Mouse (Mus musculus): ENCODE results near the gene Myo1b. TPM values are rescaled to one million over a fixed set of nuclear protein-coding genes. Genes with fewer than 3 reads are reported as not detected.

The Myo1b gene
- polyA plus RNA-seq, 1 experiment from 2014 or later: 68.3 TPM

GRCm38 (mm10) chr1:51856946-51857345, 58.9 kb downstream of the Myo1b start:
- Histone ChIP-seq H3K4me2 (replicated peaks; ENCODE audit: low read depth, low read length) (no peak overlapping the region), H3K9ac (replicated peaks; ENCODE audit: low read length) (no peak overlapping the region), H3K4me1 (ENCODE audit: insufficient read depth, low read length) (peaks cover 18% of the 10 kb centered on the region), H3K4me3 (ENCODE audit: low read length) (no peak overlapping the region), H3K27me3 (ENCODE audit: insufficient read depth, low read length) (no peaks in the 10 kb centered on the region), H3K9me3 (ENCODE audit: low read length) (no peaks in the 10 kb centered on the region), H3K27ac (ENCODE audit: low read length) (no peak overlapping the region), H3K36me3 (ENCODE audit: insufficient read depth, low read length) (peaks cover 6% of the 10 kb centered on the region; the same call in 1 of the 2 replicates)
- ATAC-seq (ENCODE audit: low FRiP score, low TSS enrichment): no peak
- WGBS: 81% methylated on average over 4 of the region's 4 CpGs

DNA sequence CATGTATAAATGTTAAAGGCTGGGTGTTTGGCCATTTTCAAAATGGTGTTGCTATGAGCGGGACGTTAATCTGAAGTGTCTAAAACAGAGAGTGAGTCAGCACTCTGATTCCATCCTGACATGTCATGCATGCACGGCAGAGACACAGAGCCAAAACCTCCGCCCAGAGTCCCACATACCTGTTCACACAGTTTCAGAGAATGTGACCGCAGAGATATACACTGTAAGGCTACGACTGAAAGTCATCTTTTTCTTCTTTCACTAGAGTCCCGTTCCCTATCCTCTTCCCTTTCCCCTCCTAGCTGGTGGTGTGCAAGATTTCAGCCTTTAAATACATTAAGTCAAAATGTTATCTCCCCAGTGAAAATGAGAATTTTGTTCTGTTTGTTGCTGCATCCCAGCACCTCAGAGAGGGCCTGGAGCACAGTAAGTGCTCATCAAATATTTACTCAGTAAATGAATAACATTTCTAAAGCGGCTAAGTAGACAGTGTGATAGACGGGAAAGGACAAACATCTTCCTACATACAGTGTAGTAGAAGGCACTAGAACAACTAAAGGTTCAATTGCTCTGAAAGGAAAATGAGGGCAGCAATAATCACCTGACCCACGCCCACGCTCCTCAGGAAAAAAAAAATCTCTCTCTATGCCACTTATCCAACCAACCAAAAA, 59.5 kb downstream of the Myo1b start:
- ATAC-seq (ENCODE audit: low FRiP score, low TSS enrichment): no peak
- H3K9me3 ChIP-seq (ENCODE audit: low read length): no peaks in the 10 kb centered on the region
- peaks cover 6% of the 10 kb centered on the region; the same call in 1 of the 2 replicates for H3K36me3 ChIP-seq (ENCODE audit: insufficient read depth, low read length)
- 74% methylated on average over 11 of the region's 11 CpGs for WGBS
- H3K4me2 ChIP-seq (replicated peaks; ENCODE audit: low read depth, low read length): no peak overlapping the region
- H3K4me3 ChIP-seq (ENCODE audit: low read length): no peak overlapping the region
- peaks cover 18% of the 10 kb centered on the region for H3K4me1 ChIP-seq (ENCODE audit: insufficient read depth, low read length)
- no peak overlapping the region for H3K9ac ChIP-seq (replicated peaks; ENCODE audit: low read length)
- 0 out of 2 replicates have a peak overlapping the region, but pooled peaks have one; percentile 25 for H3K27ac ChIP-seq (ENCODE audit: low read length)
- H3K27me3 ChIP-seq (ENCODE audit: insufficient read depth, low read length): no peaks in the 10 kb centered on the region

GRCm38 (mm10) chr1:51855541-51856244, 60.2 kb downstream of the Myo1b start:
- H3K9me3 ChIP-seq (ENCODE audit: low read length): no peaks in the 10 kb centered on the region
- 47% methylated on average over 10 of the region's 10 CpGs for WGBS

GRCm38 (mm10) chr1:51852314-51852713, 63.6 kb downstream of the Myo1b start:
- no peak overlapping the region for H3K9ac ChIP-seq (replicated peaks; ENCODE audit: low read length)
- no peaks in the 10 kb centered on the region for H3K36me3 ChIP-seq (ENCODE audit: insufficient read depth, low read length)
- H3K9me3 ChIP-seq (ENCODE audit: low read length): no peaks in the 10 kb centered on the region
- no peak overlapping the region for H3K4me3 ChIP-seq (ENCODE audit: low read length)
- no peak overlapping the region for H3K4me2 ChIP-seq (replicated peaks; ENCODE audit: low read depth, low read length)
- no peak for ATAC-seq (ENCODE audit: low FRiP score, low TSS enrichment)
- no peak overlapping the region for H3K27ac ChIP-seq (ENCODE audit: low read length)
- WGBS: 83% methylated on average over 5 of the region's 5 CpGs
- H3K27me3 ChIP-seq (ENCODE audit: insufficient read depth, low read length): no peaks in the 10 kb centered on the region
- peaks cover 27% of the 10 kb centered on the region for H3K4me1 ChIP-seq (ENCODE audit: insufficient read depth, low read length)

More at GRCm38 (mm10) chr1:51855541-51856244, 60.2 kb downstream of the Myo1b start:
- Histone ChIP-seq H3K9ac (replicated peaks; ENCODE audit: low read length) (no peak overlapping the region), H3K4me2 (replicated peaks; ENCODE audit: low read depth, low read length) (no peak overlapping the region), H3K27me3 (ENCODE audit: insufficient read depth, low read length) (no peaks in the 10 kb centered on the region), H3K27ac (ENCODE audit: low read length) (peak overlapping the region; percentile 48; the same call in 1 of the 2 replicates), H3K36me3 (ENCODE audit: insufficient read depth, low read length) (peaks cover 2% of the 10 kb centered on the region; the same call in 1 of the 2 replicates), H3K4me3 (ENCODE audit: low read length) (no peak overlapping the region), H3K4me1 (ENCODE audit: insufficient read depth, low read length) (peaks cover 18% of the 10 kb centered on the region)
- no peak; the same call in 1 of the 2 replicates for ATAC-seq (ENCODE audit: low FRiP score, low TSS enrichment)

- Histone ChIP-seq H3K27me3 (ENCODE audit: insufficient read depth, low read length) (no peaks in the 10 kb centered on the region), H3K9ac (replicated peaks; ENCODE audit: low read length) (no peak overlapping the region), H3K4me2 (replicated peaks; ENCODE audit: low read depth, low read length) (no peak overlapping the region), H3K4me1 (ENCODE audit: insufficient read depth, low read length) (peaks cover 9% of the 10 kb centered on the region), H3K4me3 (ENCODE audit: low read length) (no peak overlapping the region), H3K27ac (ENCODE audit: low read length) (peak overlapping the region; percentile 83), H3K9me3 (ENCODE audit: low read length) (no peaks in the 10 kb centered on the region), H3K36me3 (ENCODE audit: insufficient read depth, low read length) (no peaks in the 10 kb centered on the region)
- peak; percentile 75 for ATAC-seq (ENCODE audit: low FRiP score, low TSS enrichment)
- WGBS: 32% methylated on average over 8 of the region's 8 CpGs
Measured at GRCm38 (mm10) chr1:51849570-51850211, 66.2 kb downstream of the Myo1b start.

GRCm38 (mm10) chr1:51845264-51846036, 70.4 kb downstream of the Myo1b start:
- Histone ChIP-seq H3K4me1 (ENCODE audit: insufficient read depth, low read length) (peaks cover 15% of the 10 kb centered on the region), H3K27ac (ENCODE audit: low read length) (no peak overlapping the region), H3K36me3 (ENCODE audit: insufficient read depth, low read length) (no peaks in the 10 kb centered on the region), H3K4me3 (ENCODE audit: low read length) (no peak overlapping the region), H3K4me2 (replicated peaks; ENCODE audit: low read depth, low read length) (no peak overlapping the region), H3K9ac (replicated peaks; ENCODE audit: low read length) (no peak overlapping the region), H3K9me3 (ENCODE audit: low read length) (no peaks in the 10 kb centered on the region), H3K27me3 (ENCODE audit: insufficient read depth, low read length) (no peaks in the 10 kb centered on the region)
- ATAC-seq (ENCODE audit: low FRiP score, low TSS enrichment): no peak
- WGBS: 88% methylated on average over 2 of the region's 2 CpGs

DNA sequence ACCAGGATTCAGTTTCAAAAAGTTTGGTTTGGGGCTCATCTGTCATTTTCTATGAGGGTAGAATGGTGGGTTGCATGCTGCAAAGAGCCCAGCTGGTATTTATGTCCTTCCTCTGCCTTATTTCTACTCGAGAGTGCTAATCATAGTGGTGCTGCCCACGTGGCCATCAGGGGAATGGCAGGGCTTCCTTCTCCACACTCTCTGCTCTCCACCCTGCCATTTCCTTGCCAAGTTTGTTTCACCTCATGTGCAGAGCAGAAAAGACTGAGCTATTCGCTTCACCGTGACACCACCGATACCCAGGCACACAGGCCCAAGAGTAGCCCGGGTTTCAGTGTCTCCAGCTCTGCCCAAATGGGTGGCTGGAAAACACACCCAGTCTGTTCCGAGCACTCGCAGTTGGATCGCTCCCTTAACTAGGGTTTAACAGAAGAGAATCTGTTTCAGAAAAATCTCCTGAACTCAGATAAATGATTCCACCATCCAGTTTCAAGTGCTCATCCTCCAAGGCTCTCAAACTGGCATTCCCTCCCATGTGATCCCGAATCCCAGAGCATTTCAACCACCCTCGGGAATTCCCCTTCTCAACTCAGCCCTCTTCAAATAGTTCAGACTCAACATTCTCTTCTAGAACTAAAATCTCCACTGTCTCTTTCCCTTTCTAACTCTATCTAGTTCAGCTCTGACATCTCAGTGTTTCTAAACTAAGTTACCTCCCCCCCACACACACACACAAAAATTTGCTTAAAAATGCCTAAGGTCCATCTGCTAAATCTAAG, 77.8 kb downstream of the Myo1b start:
- H3K4me2 ChIP-seq (replicated peaks; ENCODE audit: low read depth, low read length): no peak overlapping the region
- H3K4me1 ChIP-seq (ENCODE audit: insufficient read depth, low read length): peaks cover 29% of the 10 kb centered on the region
- no peaks in the 10 kb centered on the region for H3K9me3 ChIP-seq (ENCODE audit: low read length)
- H3K27ac ChIP-seq (ENCODE audit: low read length): no peak overlapping the region
- H3K27me3 ChIP-seq (ENCODE audit: insufficient read depth, low read length): no peaks in the 10 kb centered on the region
- no peak overlapping the region for H3K9ac ChIP-seq (replicated peaks; ENCODE audit: low read length)
- no peaks in the 10 kb centered on the region for H3K36me3 ChIP-seq (ENCODE audit: insufficient read depth, low read length)
- H3K4me3 ChIP-seq (ENCODE audit: low read length): no peak overlapping the region
- WGBS: 68% methylated on average over 11 of the region's 11 CpGs
- 0 out of 2 replicates have a peak, but pooled peaks have one; percentile 25 for ATAC-seq (ENCODE audit: low FRiP score, low TSS enrichment)

- H3K27ac ChIP-seq (ENCODE audit: low read length): no peak overlapping the region
- H3K9me3 ChIP-seq (ENCODE audit: low read length): no peaks in the 10 kb centered on the region
- H3K4me1 ChIP-seq (ENCODE audit: insufficient read depth, low read length): peaks cover 29% of the 10 kb centered on the region
- 0 out of 2 replicates have a peak, but pooled peaks cover 5% of the 10 kb centered on the region for H3K36me3 ChIP-seq (ENCODE audit: insufficient read depth, low read length)
- no peaks in the 10 kb centered on the region for H3K27me3 ChIP-seq (ENCODE audit: insufficient read depth, low read length)
- H3K9ac ChIP-seq (replicated peaks; ENCODE audit: low read length): no peak overlapping the region
- ATAC-seq (ENCODE audit: low FRiP score, low TSS enrichment): no peak
- WGBS: 66% methylated on average over 4 of the region's 4 CpGs
- H3K4me3 ChIP-seq (ENCODE audit: low read length): no peak overlapping the region
- H3K4me2 ChIP-seq (replicated peaks; ENCODE audit: low read depth, low read length): no peak overlapping the region
Measured at GRCm38 (mm10) chr1:51837311-51837710, 78.6 kb downstream of the Myo1b start.

- Histone ChIP-seq H3K9me3 (ENCODE audit: low read length) (no peaks in the 10 kb centered on the region), H3K4me3 (ENCODE audit: low read length) (no peak overlapping the region), H3K4me1 (ENCODE audit: insufficient read depth, low read length) (peaks cover 26% of the 10 kb centered on the region), H3K36me3 (ENCODE audit: insufficient read depth, low read length) (0 out of 2 replicates have a peak, but pooled peaks cover 5% of the 10 kb centered on the region), H3K9ac (replicated peaks; ENCODE audit: low read length) (no peak overlapping the region), H3K27me3 (ENCODE audit: insufficient read depth, low read length) (no peaks in the 10 kb centered on the region), H3K4me2 (replicated peaks; ENCODE audit: low read depth, low read length) (no peak overlapping the region), H3K27ac (ENCODE audit: low read length) (no peak overlapping the region)
- 51% methylated on average over 8 of the region's 8 CpGs for WGBS
- ATAC-seq (ENCODE audit: low FRiP score, low TSS enrichment): no peak
Measured at GRCm38 (mm10) chr1:51835795-51836194, 80.1 kb downstream of the Myo1b start.

All from kidney, embryonic 16.5 days (tissue).